Mouse (Mus musculus) limb, embryonic 11.5 days (tissue): ENCODE data around the gene Galnt17. TPM values are rescaled to one million over a fixed set of nuclear protein-coding genes. Genes with fewer than 3 reads are reported as not detected.

Experiments used
- ATAC-seq: fragments of 200-750 bp; cut with Nextera tagmentation; 2 replicates; pipeline ENCODE4 v1.8.0; 2017; ENCODE audit warnings: low read depth; ENCODE audit not compliant: insufficient number of reproducible peaks, low FRiP score, low TSS enrichment
- DNase-seq: peaks from one replicate; pipeline ENCODE4 v3.0.0-alpha.2; 2015; ENCODE audit warnings: low spot score
- H3K27ac ChIP-seq: fragments of 300-500 bp; sonication (generic); replicated peaks from 2 replicates; pipeline ENCODE4 v1.5.1; 2014; ENCODE audit warnings: low read depth, mild to moderate bottlenecking, low read length
- H3K27me3 ChIP-seq: fragments of 300-500 bp; sonication (generic); 2 replicates; pipeline ENCODE4 v1.6.1; 2014; ENCODE audit warnings: mild to moderate bottlenecking, low read length, mixed read lengths; ENCODE audit not compliant: control insufficient read depth, insufficient read depth
- H3K36me3 ChIP-seq: fragments of 300-500 bp; sonication (generic); 2 replicates; pipeline ENCODE4 v1.6.1; 2014; ENCODE audit warnings: mild to moderate bottlenecking, low read length, moderate library complexity, mixed read lengths; ENCODE audit not compliant: control insufficient read depth, insufficient read depth
- H3K4me1 ChIP-seq: fragments of 300-500 bp; sonication (generic); 2 replicates; pipeline ENCODE4 v1.6.1; 2014; ENCODE audit warnings: low read length, mixed read lengths; ENCODE audit not compliant: control insufficient read depth, insufficient read depth
- H3K4me2 ChIP-seq: fragments of 300-500 bp; sonication (generic); 2 replicates; pipeline ENCODE4 v1.6.1; 2014; ENCODE audit warnings: low read depth, mild to moderate bottlenecking, moderate library complexity; ENCODE audit not compliant: severe bottlenecking
- H3K4me3 ChIP-seq: fragments of 300-500 bp; sonication (generic); 2 replicates; pipeline ENCODE4 v1.5.1; 2014; ENCODE audit warnings: low read depth, low read length
- H3K9ac ChIP-seq: fragments of 300-500 bp; sonication (generic); 2 replicates; pipeline ENCODE4 v1.6.1; 2014; ENCODE audit warnings: mild to moderate bottlenecking, low read length
- H3K9me3 ChIP-seq: fragments of 300-500 bp; sonication (generic); 2 replicates; pipeline ENCODE4 v1.6.1; 2016; ENCODE audit warnings: low read length; ENCODE audit not compliant: control insufficient read depth
- WGBS: fragments of 180-500 bp; shearing (Covaris S2); extraction: QIAGEN DNeasy Blood & Tissue Kit; methylation state at CpG from one replicate; pipeline ENCODE4 v1.1.7; 2014; 5-methylcytosine and 5-hydroxymethylcytosine counted together
- polyA plus RNA-seq: library from polyadenylated mRNA; unstranded; fragments of >200 nt; fragmentation: Nextera tagmentation; extraction: Ambion mirVana; gene quantifications from 2 replicates; pipeline ENCODE4 v1.2.1, GENCODE M21; 2014

The Galnt17 gene
- polyA plus RNA-seq, 1 experiment from 2014 or later = 1.1 TPM

GRCm38 (mm10) chr5:131306321-131306907, 1.9 kb downstream of the Galnt17 start:
- Histone ChIP-seq H3K27me3 (peaks cover 17% of the 10 kb centered on the region), H3K36me3 (no peaks in the 10 kb centered on the region), H3K4me3 (peak overlapping the region; percentile 67), H3K4me1 (no peaks in the 10 kb centered on the region; the same call in none of the 2 replicates), H3K27ac (no peak overlapping the region), H3K4me2 (peak overlapping the region; percentile 98), H3K9me3 (no peaks in the 10 kb centered on the region), H3K9ac (no peak overlapping the region; the same call in 1 of the 2 replicates)
- DNase-seq = peak; percentile 54
- WGBS = under 1% methylated on average over 39 of the region's 39 CpGs
- ATAC-seq = no peak

- no peak for ATAC-seq
- no peak overlapping the region for H3K9ac ChIP-seq
- no peak overlapping the region for H3K4me3 ChIP-seq
- H3K4me1 ChIP-seq = no peaks in the 10 kb centered on the region; the same call in none of the 2 replicates
- H3K4me2 ChIP-seq = no peak overlapping the region
- no peak overlapping the region for H3K27ac ChIP-seq
- H3K9me3 ChIP-seq = no peaks in the 10 kb centered on the region
- no peaks in the 10 kb centered on the region for H3K36me3 ChIP-seq
- 40% methylated on average over 5 of the region's 5 CpGs for whole genome bisulfite sequencing
- peaks cover 17% of the 10 kb centered on the region for H3K27me3 ChIP-seq
- DNase-seq = peak; percentile 27
These were observed 3.1 kb downstream of the Galnt17 start for GRCm38 (mm10) chr5:131305223-131305622.

GRCm38 (mm10) chr5:131301526-131301925, 6.8 kb downstream of the Galnt17 start:
- H3K27me3 ChIP-seq = peaks cover 9% of the 10 kb centered on the region
- no peak for DNase-seq
- H3K4me2 ChIP-seq = no peak overlapping the region
- H3K9ac ChIP-seq = no peak overlapping the region
- H3K4me3 ChIP-seq = no peak overlapping the region
- ATAC-seq = no peak
- H3K9me3 ChIP-seq = no peaks in the 10 kb centered on the region
- peaks cover 2% of the 10 kb centered on the region; the same call in 1 of the 2 replicates for H3K4me1 ChIP-seq
- 91% methylated on average over 3 of the region's 3 CpGs for WGBS
- H3K27ac ChIP-seq = no peak overlapping the region
- H3K36me3 ChIP-seq = no peaks in the 10 kb centered on the region

GRCm38 (mm10) chr5:131293726-131294449, 14.4 kb downstream of the Galnt17 start:
- Histone ChIP-seq H3K9ac (no peak overlapping the region), H3K4me3 (no peak overlapping the region), H3K9me3 (no peaks in the 10 kb centered on the region), H3K27me3 (no peaks in the 10 kb centered on the region), H3K4me2 (no peak overlapping the region), H3K36me3 (no peaks in the 10 kb centered on the region), H3K27ac (no peak overlapping the region), H3K4me1 (0 out of 2 replicates have a peak, but pooled peaks cover 2% of the 10 kb centered on the region)
- WGBS = 80% methylated on average over 16 of the region's 16 CpGs
- DNase-seq (no peak), ATAC-seq (no peak)

- H3K4me3 ChIP-seq = no peak overlapping the region
- no peaks in the 10 kb centered on the region for H3K27me3 ChIP-seq
- no peak overlapping the region for H3K27ac ChIP-seq
- no peaks in the 10 kb centered on the region for H3K9me3 ChIP-seq
- H3K4me1 ChIP-seq = no peaks in the 10 kb centered on the region
- whole genome bisulfite sequencing = 77% methylated on average over 6 of the region's 6 CpGs
- H3K9ac ChIP-seq = no peak overlapping the region
- H3K36me3 ChIP-seq = no peaks in the 10 kb centered on the region
- DNase-seq (no peak), ATAC-seq (no peak)
- H3K4me2 ChIP-seq = no peak overlapping the region
These were observed 21.2 kb downstream of the Galnt17 start for GRCm38 (mm10) chr5:131287091-131287490.

- Histone ChIP-seq H3K27ac (no peak overlapping the region), H3K27me3 (no peaks in the 10 kb centered on the region), H3K9me3 (no peaks in the 10 kb centered on the region), H3K36me3 (no peaks in the 10 kb centered on the region), H3K4me3 (no peak overlapping the region), H3K4me2 (no peak overlapping the region), H3K9ac (no peak overlapping the region), H3K4me1 (no peaks in the 10 kb centered on the region)
- 95% methylated on average over 2 of the region's 2 CpGs for WGBS
- DNase-seq (no peak), ATAC-seq (no peak)
These were observed 21.6 kb downstream of the Galnt17 start for GRCm38 (mm10) chr5:131286680-131287079.

- ATAC-seq = no peak
- Histone ChIP-seq H3K27me3 (no peaks in the 10 kb centered on the region), H3K4me2 (no peak overlapping the region), H3K9ac (no peak overlapping the region), H3K4me1 (no peaks in the 10 kb centered on the region), H3K36me3 (no peaks in the 10 kb centered on the region), H3K27ac (no peak overlapping the region), H3K9me3 (no peaks in the 10 kb centered on the region; the same call in 1 of the 2 replicates), H3K4me3 (no peak overlapping the region)
- WGBS = 44% methylated on average over 2 of the region's 2 CpGs
- DNase-seq = peak; percentile 41
These were observed 27.9 kb downstream of the Galnt17 start for GRCm38 (mm10) chr5:131280349-131280748.

GRCm38 (mm10) chr5:131279286-131279685, 29.0 kb downstream of the Galnt17 start:
- no peaks in the 10 kb centered on the region for H3K27me3 ChIP-seq
- ATAC-seq (no peak), DNase-seq (no peak)
- 82% methylated on average over 10 of the region's 10 CpGs for WGBS
- no peaks in the 10 kb centered on the region for H3K36me3 ChIP-seq
- no peaks in the 10 kb centered on the region; the same call in 1 of the 2 replicates for H3K9me3 ChIP-seq
- no peak overlapping the region for H3K9ac ChIP-seq
- H3K4me3 ChIP-seq = no peak overlapping the region
- no peak overlapping the region for H3K27ac ChIP-seq
- H3K4me2 ChIP-seq = no peak overlapping the region
- no peaks in the 10 kb centered on the region for H3K4me1 ChIP-seq
